Mouse (Mus musculus): ENCODE measurements around the gene Gm20458. TPM values are rescaled to one million over a fixed set of nuclear protein-coding genes. Genes with fewer than 3 reads are reported as not detected.

Gm20458 gene
- polyA plus RNA-seq, 1 experiment from 2014 or later: 8.3 TPM

- Histone ChIP-seq H3K4me1 (peaks cover 98% of the 10 kb centered on the region), H3K9ac (no peak overlapping the region), H3K4me3 (no peak overlapping the region), H3K9me3 (no peaks in the 10 kb centered on the region), H3K27ac (peak overlapping the region; percentile 79; the same call in 1 of the 2 replicates), H3K36me3 (no peaks in the 10 kb centered on the region; the same call in 1 of the 2 replicates), H3K27me3 (no peaks in the 10 kb centered on the region), H3K4me2 (peak overlapping the region; percentile 28)
- WGBS: 21% methylated on average over 5 of the region's 5 CpGs
- ATAC-seq (ENCODE audit: insufficient number of reproducible peaks, insufficient read depth, low FRiP score, low TSS enrichment, low read depth): no peak
These were observed 25.3 kb upstream of the Gm20458 start for GRCm38 (mm10) chr2:164435216-164436090.

- WGBS: 9% methylated on average over 8 of the region's 8 CpGs
- H3K4me3 ChIP-seq: no peak overlapping the region
- peak overlapping the region; percentile 49 for H3K9ac ChIP-seq
- peaks cover 98% of the 10 kb centered on the region for H3K4me1 ChIP-seq
- H3K27ac ChIP-seq: peak overlapping the region; percentile 79
- H3K36me3 ChIP-seq: no peaks in the 10 kb centered on the region; the same call in 1 of the 2 replicates
- ATAC-seq (ENCODE audit: insufficient number of reproducible peaks, insufficient read depth, low FRiP score, low TSS enrichment, low read depth): no peak
- no peaks in the 10 kb centered on the region for H3K27me3 ChIP-seq
- H3K9me3 ChIP-seq: no peaks in the 10 kb centered on the region
- H3K4me2 ChIP-seq: peak overlapping the region; percentile 28
These were observed 24.4 kb upstream of the Gm20458 start for GRCm38 (mm10) chr2:164436215-164436913.

GRCm38 (mm10) chr2:164436961-164437360 lies 23.8 kb upstream of the Gm20458 start:
- H3K9me3 ChIP-seq: no peaks in the 10 kb centered on the region
- no peaks in the 10 kb centered on the region for H3K27me3 ChIP-seq
- H3K36me3 ChIP-seq: no peaks in the 10 kb centered on the region; the same call in 1 of the 2 replicates
- ATAC-seq (ENCODE audit: insufficient number of reproducible peaks, insufficient read depth, low FRiP score, low TSS enrichment, low read depth): no peak
- peak overlapping the region; percentile 28; the same call in 1 of the 2 replicates for H3K4me2 ChIP-seq
- peaks cover 98% of the 10 kb centered on the region for H3K4me1 ChIP-seq
- H3K9ac ChIP-seq: peak overlapping the region; percentile 49
- 58% methylated on average over 3 of the region's 3 CpGs for WGBS
- H3K27ac ChIP-seq: peak overlapping the region; percentile 79
- no peak overlapping the region for H3K4me3 ChIP-seq

- Histone ChIP-seq H3K27ac (no peak overlapping the region), H3K27me3 (no peaks in the 10 kb centered on the region), H3K36me3 (no peaks in the 10 kb centered on the region; the same call in 1 of the 2 replicates), H3K9me3 (no peaks in the 10 kb centered on the region), H3K4me3 (no peak overlapping the region), H3K4me2 (no peak overlapping the region), H3K9ac (no peak overlapping the region), H3K4me1 (peaks cover 95% of the 10 kb centered on the region)
- no peak for ATAC-seq (ENCODE audit: insufficient number of reproducible peaks, insufficient read depth, low FRiP score, low TSS enrichment, low read depth)
- 59% methylated on average over 6 of the region's 6 CpGs for WGBS
These were observed 23.1 kb upstream of the Gm20458 start for GRCm38 (mm10) chr2:164437710-164438109.

- Histone ChIP-seq H3K27me3 (no peaks in the 10 kb centered on the region), H3K4me3 (no peak overlapping the region), H3K27ac (no peak overlapping the region), H3K36me3 (no peaks in the 10 kb centered on the region; the same call in 1 of the 2 replicates), H3K4me2 (no peak overlapping the region; the same call in 1 of the 2 replicates), H3K9me3 (no peaks in the 10 kb centered on the region), H3K4me1 (peaks cover 93% of the 10 kb centered on the region), H3K9ac (no peak overlapping the region)
- 68% methylated on average over 8 of the region's 8 CpGs for WGBS
- ATAC-seq (ENCODE audit: insufficient number of reproducible peaks, insufficient read depth, low FRiP score, low TSS enrichment, low read depth): no peak
These were observed 22.5 kb upstream of the Gm20458 start for GRCm38 (mm10) chr2:164438257-164438656.

- no peaks in the 10 kb centered on the region for H3K27me3 ChIP-seq
- H3K4me2 ChIP-seq: no peak overlapping the region
- ATAC-seq (ENCODE audit: insufficient number of reproducible peaks, insufficient read depth, low FRiP score, low TSS enrichment, low read depth): no peak
- 68% methylated on average over 3 of the region's 3 CpGs for WGBS
- H3K9me3 ChIP-seq: no peaks in the 10 kb centered on the region
- H3K4me3 ChIP-seq: no peak overlapping the region
- H3K27ac ChIP-seq: no peak overlapping the region
- no peak overlapping the region; the same call in 1 of the 2 replicates for H3K9ac ChIP-seq
- H3K36me3 ChIP-seq: no peaks in the 10 kb centered on the region; the same call in 1 of the 2 replicates
- H3K4me1 ChIP-seq: peaks cover 92% of the 10 kb centered on the region
These were observed 21.8 kb upstream of the Gm20458 start for GRCm38 (mm10) chr2:164439001-164439421.

- Histone ChIP-seq H3K4me2 (peak overlapping the region; percentile 80), H3K36me3 (no peaks in the 10 kb centered on the region; the same call in 1 of the 2 replicates), H3K27me3 (no peaks in the 10 kb centered on the region), H3K4me3 (no peak overlapping the region), H3K4me1 (peaks cover 79% of the 10 kb centered on the region), H3K27ac (0 out of 2 replicates have a peak overlapping the region, but pooled peaks have one; percentile 16), H3K9me3 (no peaks in the 10 kb centered on the region), H3K9ac (no peak overlapping the region)
- no peak for ATAC-seq (ENCODE audit: insufficient number of reproducible peaks, insufficient read depth, low FRiP score, low TSS enrichment, low read depth)
- 68% methylated on average over 5 of the region's 5 CpGs for WGBS
These were observed 20.5 kb upstream of the Gm20458 start for GRCm38 (mm10) chr2:164440314-164440713.

GRCm38 (mm10) chr2:164441155-164441554 lies 19.6 kb upstream of the Gm20458 start:
- no peaks in the 10 kb centered on the region for H3K9me3 ChIP-seq
- no peaks in the 10 kb centered on the region; the same call in 1 of the 2 replicates for H3K36me3 ChIP-seq
- no peak overlapping the region for H3K27ac ChIP-seq
- peak overlapping the region; percentile 37; the same call in 1 of the 2 replicates for H3K9ac ChIP-seq
- peak overlapping the region; percentile 76 for H3K4me3 ChIP-seq
- no peaks in the 10 kb centered on the region for H3K27me3 ChIP-seq
- no peak for ATAC-seq (ENCODE audit: insufficient number of reproducible peaks, insufficient read depth, low FRiP score, low TSS enrichment, low read depth)
- H3K4me2 ChIP-seq: peak overlapping the region; percentile 80
- 29% methylated on average over 8 of the region's 8 CpGs for WGBS
- H3K4me1 ChIP-seq: peaks cover 70% of the 10 kb centered on the region

- peaks cover 64% of the 10 kb centered on the region for H3K4me1 ChIP-seq
- H3K27me3 ChIP-seq: no peaks in the 10 kb centered on the region
- H3K9ac ChIP-seq: peak overlapping the region; percentile 89
- H3K27ac ChIP-seq: no peak overlapping the region
- ATAC-seq (ENCODE audit: insufficient number of reproducible peaks, insufficient read depth, low FRiP score, low TSS enrichment, low read depth): no peak
- H3K9me3 ChIP-seq: no peaks in the 10 kb centered on the region
- no peaks in the 10 kb centered on the region; the same call in 1 of the 2 replicates for H3K36me3 ChIP-seq
- 21% methylated on average over 7 of the region's 7 CpGs for WGBS
- peak overlapping the region; percentile 80 for H3K4me2 ChIP-seq
- peak overlapping the region; percentile 76 for H3K4me3 ChIP-seq
These were observed 19.0 kb upstream of the Gm20458 start for GRCm38 (mm10) chr2:164441731-164442130.

GRCm38 (mm10) chr2:164442315-164443050 lies 18.3 kb upstream of the Gm20458 start:
- peak overlapping the region; percentile 80 for H3K4me2 ChIP-seq
- no peaks in the 10 kb centered on the region; the same call in 1 of the 2 replicates for H3K36me3 ChIP-seq
- peaks cover 58% of the 10 kb centered on the region for H3K4me1 ChIP-seq
- ATAC-seq (ENCODE audit: insufficient number of reproducible peaks, insufficient read depth, low FRiP score, low TSS enrichment, low read depth): no peak
- H3K9me3 ChIP-seq: no peaks in the 10 kb centered on the region
- H3K27me3 ChIP-seq: no peaks in the 10 kb centered on the region
- peak overlapping the region; percentile 76 for H3K4me3 ChIP-seq
- peak overlapping the region; percentile 89 for H3K9ac ChIP-seq
- WGBS: 2% methylated on average over 29 of the region's 29 CpGs
- peak overlapping the region; percentile 85 for H3K27ac ChIP-seq

- H3K9me3 ChIP-seq: no peaks in the 10 kb centered on the region
- WGBS: under 1% methylated on average over 26 of the region's 26 CpGs
- H3K36me3 ChIP-seq: no peaks in the 10 kb centered on the region; the same call in 1 of the 2 replicates
- peaks cover 53% of the 10 kb centered on the region for H3K4me1 ChIP-seq
- H3K9ac ChIP-seq: peak overlapping the region; percentile 89
- H3K4me3 ChIP-seq: peak overlapping the region; percentile 76
- peak overlapping the region; percentile 80 for H3K4me2 ChIP-seq
- peak; percentile 84 for ATAC-seq (ENCODE audit: insufficient number of reproducible peaks, insufficient read depth, low FRiP score, low TSS enrichment, low read depth)
- no peaks in the 10 kb centered on the region for H3K27me3 ChIP-seq
- peak overlapping the region; percentile 85 for H3K27ac ChIP-seq
These were observed 17.7 kb upstream of the Gm20458 start for GRCm38 (mm10) chr2:164443051-164443437.
